Mouse (Mus musculus) lung, postnatal 0 days (tissue): ENCODE data around the gene Gna14.

ENCODE experiments used
- CTCF ChIP-seq: IDR thresholded peaks from 2 replicates; pipeline ENCODE4 v1.5.1; 2016; ENCODE audit warnings: antibody characterized with exemption, mild to moderate bottlenecking
- EP300 ChIP-seq: IDR thresholded peaks from 2 replicates; pipeline ENCODE4 v1.6.1; 2016; ENCODE audit warnings: antibody characterized with exemption, mild to moderate bottlenecking, control low read depth

DNA sequence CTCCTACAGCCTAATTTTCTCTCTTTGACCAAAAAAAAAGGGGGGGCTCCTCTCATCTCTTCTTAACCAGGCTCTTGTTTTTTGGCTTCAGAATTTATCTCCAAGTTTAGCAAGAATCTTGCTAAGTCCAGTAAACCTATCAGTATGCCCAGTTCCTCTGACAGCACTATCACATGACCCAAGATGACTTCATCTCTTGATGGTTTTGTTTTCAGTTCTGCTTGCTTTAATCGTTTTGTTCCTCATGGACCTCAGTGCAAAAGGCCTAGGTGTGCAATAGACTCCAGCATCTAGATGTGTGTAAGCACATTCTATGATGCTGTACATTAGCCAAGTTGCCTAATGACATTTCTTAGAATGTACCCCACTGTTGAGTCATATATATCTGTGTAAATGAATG lies 27.8 kb upstream of the Gna14 start:
- TF ChIP-seq EP300: no peak
- TF ChIP-seq CTCF: no peak
